Mouse (Mus musculus): ENCODE results near the gene Ifi202b. TPM values are rescaled to one million over a fixed set of nuclear protein-coding genes. Genes with fewer than 3 reads are reported as not detected.
"Not testable (repeated sequence)": the region's sequence is repeated elsewhere in the genome, so short reads cannot be mapped to it uniquely, and the experiment has no call there.

Ifi202b gene
- polyA plus RNA-seq, 2 experiments = 1.0 to 4.3 TPM

DNA sequence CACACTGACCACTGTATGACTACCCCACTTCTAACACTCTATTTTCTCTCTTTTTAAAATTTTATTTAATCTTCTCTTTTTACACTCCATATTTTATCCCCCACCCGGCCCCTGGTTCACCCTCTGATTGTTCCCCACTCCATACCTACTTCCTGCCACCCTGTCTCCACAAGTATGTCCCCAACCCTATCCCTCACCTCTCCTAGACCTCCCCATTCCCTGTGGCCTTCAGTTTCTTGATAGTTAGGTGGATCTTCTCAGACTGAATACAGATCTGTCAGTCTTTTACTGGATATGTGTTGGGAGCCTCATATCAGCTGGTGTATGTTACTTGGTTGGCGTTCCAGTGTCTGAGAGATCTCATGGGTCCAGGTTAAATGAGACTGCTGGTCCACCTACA is 68.0 kb downstream of the Ifi202b start:
- no peaks in the 10 kb centered on the region for H3K4me1 ChIP-seq (ENCODE audit: control insufficient read depth, insufficient read depth, low read length)
- no peaks in the 10 kb centered on the region for H3K9me3 ChIP-seq (ENCODE audit: control insufficient read depth, low read length)
- H3K4me2 ChIP-seq (replicated peaks; ENCODE audit: low read depth, low read length, severe bottlenecking) = no peak overlapping the region
- no peak for TF ChIP-seq POLR2A (IDR thresholded peaks at IDR 0.05; ENCODE audit: borderline replicate concordance, extremely low read depth, insufficient read depth, insufficient read length)
- WGBS = 77% methylated on average over 2 of the region's 2 CpGs
- no peaks in the 10 kb centered on the region for H3K27me3 ChIP-seq (ENCODE audit: control insufficient read depth, insufficient read depth, low read length)
- DNase-seq (ENCODE audit: low spot score) = no peak
- no peak overlapping the region for H3K9ac ChIP-seq (ENCODE audit: low read depth, low read length, severe bottlenecking)
- H3K36me3 ChIP-seq (ENCODE audit: control insufficient read depth, insufficient read depth, low read length) = no peaks in the 10 kb centered on the region
- H3K27ac ChIP-seq (replicated peaks; ENCODE audit: low read depth, low read length) = no peak overlapping the region
- H3K4me3 ChIP-seq (replicated peaks; ENCODE audit: low read length) = no peak overlapping the region
- no peak for ATAC-seq (ENCODE audit: low FRiP score, low read depth)

DNA sequence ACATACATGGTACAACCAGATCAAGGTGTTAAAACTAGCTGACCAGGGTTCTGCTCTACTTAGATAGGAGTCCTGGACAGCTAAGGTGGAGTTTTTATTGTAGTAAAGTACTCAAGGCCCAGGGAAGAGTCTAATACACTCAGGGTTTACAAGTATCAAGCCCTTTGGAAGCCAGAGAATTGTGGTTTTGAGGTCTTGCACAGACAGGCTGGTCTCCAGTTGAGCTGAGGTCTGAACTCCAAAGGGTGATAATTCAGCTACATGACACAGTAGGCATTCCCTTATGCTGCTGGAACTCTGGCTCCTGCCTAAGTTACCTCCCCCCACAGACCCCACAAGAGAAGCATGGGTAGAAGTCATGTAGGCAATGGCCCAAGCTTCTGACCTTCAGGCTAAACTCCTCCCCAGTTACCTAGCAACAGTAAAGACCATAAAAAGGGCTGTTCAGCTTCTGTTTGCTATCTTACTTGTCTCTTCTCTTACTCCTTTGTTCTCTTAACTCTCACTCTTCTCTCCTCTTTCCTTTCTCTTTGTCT is 69.2 kb downstream of the Ifi202b start:
- not testable (repeated sequence) for H3K4me1 ChIP-seq (ENCODE audit: control insufficient read depth, insufficient read depth, low read length); H3K9ac ChIP-seq (ENCODE audit: low read depth, low read length, severe bottlenecking); H3K36me3 ChIP-seq (ENCODE audit: control insufficient read depth, insufficient read depth, low read length); H3K4me3 ChIP-seq (replicated peaks; ENCODE audit: low read length); H3K4me2 ChIP-seq (replicated peaks; ENCODE audit: low read depth, low read length, severe bottlenecking); H3K27me3 ChIP-seq (ENCODE audit: control insufficient read depth, insufficient read depth, low read length); DNase-seq (ENCODE audit: low spot score); H3K27ac ChIP-seq (replicated peaks; ENCODE audit: low read depth, low read length); H3K9me3 ChIP-seq (ENCODE audit: control insufficient read depth, low read length); ATAC-seq (ENCODE audit: low FRiP score, low read depth)

Other genes starting within 250 kb of the Ifi202b start
- gene Ifi207, start 241.0 kb downstream of the Ifi202b start, polyA plus RNA-seq (2012; rRNA removed) = 2.6 and 2.8 TPM in 2 replicates
- gene Ifi207, start 241.0 kb downstream of the Ifi202b start, polyA plus RNA-seq (2014; fragmentation: Nextera tagmentation; extraction: Ambion mirVana) = 1.1 and 1.5 TPM in 2 replicates
- gene Ifi204, start 215.8 kb downstream of the Ifi202b start, polyA plus RNA-seq (2012; rRNA removed) = 0.83 and 1.5 TPM in 2 replicates
- gene Ifi204, start 215.8 kb downstream of the Ifi202b start, polyA plus RNA-seq (2014; fragmentation: Nextera tagmentation; extraction: Ambion mirVana) = 2.1 and 2.2 TPM in 2 replicates
- 0.38 and 0.41 TPM in 2 replicates for gene Ifi211, start 69.7 kb downstream of the Ifi202b start, polyA plus RNA-seq (2012; rRNA removed)
- gene Ifi211, start 69.7 kb downstream of the Ifi202b start, polyA plus RNA-seq (2014; fragmentation: Nextera tagmentation; extraction: Ambion mirVana) = 0.77 and 1.1 TPM in 2 replicates
- 0.82 and 1.4 TPM in 2 replicates for gene Mndal, start 40.3 kb downstream of the Ifi202b start, polyA plus RNA-seq (2012; rRNA removed)
- gene Mndal, start 40.3 kb downstream of the Ifi202b start, polyA plus RNA-seq (2014; fragmentation: Nextera tagmentation; extraction: Ambion mirVana) = 1.9 and 2.1 TPM in 2 replicates
- 0.45 and 0.92 TPM in 2 replicates for gene Ifi203, start 40.1 kb downstream of the Ifi202b start, polyA plus RNA-seq (2012; rRNA removed)
- gene Ifi203, start 40.1 kb downstream of the Ifi202b start, polyA plus RNA-seq (2014; fragmentation: Nextera tagmentation; extraction: Ambion mirVana) = 0.84 and 1.3 TPM in 2 replicates
- 0.08 TPM in 1 of 2 replicates, not detected in the other for gene Ifi205, start 49.1 kb upstream of the Ifi202b start, polyA plus RNA-seq (2012; rRNA removed)
- 0.12 and 0.26 TPM in 2 replicates for gene Ifi205, start 49.1 kb upstream of the Ifi202b start, polyA plus RNA-seq (2014; fragmentation: Nextera tagmentation; extraction: Ambion mirVana)
- 0.05 TPM in 1 of 2 replicates, not detected in the other for gene Olfr433, start 58.0 kb upstream of the Ifi202b start, polyA plus RNA-seq (2012; rRNA removed)
- gene Olfr433, start 58.0 kb upstream of the Ifi202b start, polyA plus RNA-seq (2014; fragmentation: Nextera tagmentation; extraction: Ambion mirVana) = 0.07 TPM in 1 of 2 replicates, not detected in the other
- gene Olfr432, start 66.5 kb upstream of the Ifi202b start, polyA plus RNA-seq (2012; rRNA removed) = not detected in 2 replicates
- not detected in 2 replicates for gene Olfr432, start 66.5 kb upstream of the Ifi202b start, polyA plus RNA-seq (2014; fragmentation: Nextera tagmentation; extraction: Ambion mirVana)
- not detected in 2 replicates for gene Olfr430, start 83.9 kb upstream of the Ifi202b start, polyA plus RNA-seq (2012; rRNA removed)
- gene Olfr430, start 83.9 kb upstream of the Ifi202b start, polyA plus RNA-seq (2014; fragmentation: Nextera tagmentation; extraction: Ambion mirVana) = not detected in 2 replicates
- gene Olfr429, start 101.6 kb upstream of the Ifi202b start, polyA plus RNA-seq (2012; rRNA removed) = not detected in 2 replicates
- gene Olfr429, start 101.6 kb upstream of the Ifi202b start, polyA plus RNA-seq (2014; fragmentation: Nextera tagmentation; extraction: Ambion mirVana) = not detected in 2 replicates
- gene Olfr427, start 114.1 kb upstream of the Ifi202b start, polyA plus RNA-seq (2012; rRNA removed) = not detected in 2 replicates
- not detected in 2 replicates for gene Olfr427, start 114.1 kb upstream of the Ifi202b start, polyA plus RNA-seq (2014; fragmentation: Nextera tagmentation; extraction: Ambion mirVana)
- not detected in 2 replicates for gene Olfr231, start 138.4 kb upstream of the Ifi202b start, polyA plus RNA-seq (2012; rRNA removed)
- not detected in 2 replicates for gene Olfr231, start 138.4 kb upstream of the Ifi202b start, polyA plus RNA-seq (2014; fragmentation: Nextera tagmentation; extraction: Ambion mirVana)
- not detected in 2 replicates for gene Olfr424, start 148.8 kb upstream of the Ifi202b start, polyA plus RNA-seq (2012; rRNA removed)
- gene Olfr424, start 148.8 kb upstream of the Ifi202b start, polyA plus RNA-seq (2014; fragmentation: Nextera tagmentation; extraction: Ambion mirVana) = not detected in 2 replicates
- not detected in 2 replicates for gene Olfr420, start 172.9 kb upstream of the Ifi202b start, polyA plus RNA-seq (2012; rRNA removed)
- gene Olfr420, start 172.9 kb upstream of the Ifi202b start, polyA plus RNA-seq (2014; fragmentation: Nextera tagmentation; extraction: Ambion mirVana) = not detected in 2 replicates
- gene Spta1, start 190.0 kb upstream of the Ifi202b start, polyA plus RNA-seq (2012; rRNA removed) = 0.09 and 0.19 TPM in 2 replicates
- 0.19 and 0.34 TPM in 2 replicates for gene Spta1, start 190.0 kb upstream of the Ifi202b start, polyA plus RNA-seq (2014; fragmentation: Nextera tagmentation; extraction: Ambion mirVana)